Mouse (Mus musculus): ENCODE results near the gene Atp6v1e1. TPM values are rescaled to one million over a fixed set of nuclear protein-coding genes. Genes with fewer than 3 reads are reported as not detected.

Atp6v1e1 gene
- total and polyA plus RNA-seq, 3 experiments, result 338 to 464 (median 362) TPM

GRCm38 (mm10) chr6:120772025-120772424 is 50.6 kb downstream of the Atp6v1e1 start:
- DNase-seq, result no peak

- DNase-seq, result no peak
Observed at GRCm38 (mm10) chr6:120771366-120771765, 51.2 kb downstream of the Atp6v1e1 start.

DNA sequence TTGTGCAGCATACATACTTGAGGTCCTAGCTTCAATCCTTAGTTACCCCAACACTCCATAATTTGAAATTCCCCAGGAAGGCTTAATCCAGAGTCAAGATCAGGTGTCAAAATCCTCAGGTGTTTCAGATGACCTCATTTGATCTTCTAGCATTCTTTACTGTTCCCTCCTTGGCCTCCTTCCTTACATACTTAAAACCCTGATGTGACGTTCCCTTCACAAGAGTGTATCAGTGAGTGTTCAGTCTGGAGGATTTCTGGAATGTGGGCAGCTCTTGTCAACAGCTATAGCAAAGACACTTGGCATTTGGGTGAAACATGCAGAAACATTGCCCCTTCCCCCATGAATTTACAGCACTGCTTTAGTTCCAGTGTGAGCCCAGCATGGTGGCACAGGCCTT is 52.6 kb downstream of the Atp6v1e1 start:
- DNase-seq, result no peak

DNA sequence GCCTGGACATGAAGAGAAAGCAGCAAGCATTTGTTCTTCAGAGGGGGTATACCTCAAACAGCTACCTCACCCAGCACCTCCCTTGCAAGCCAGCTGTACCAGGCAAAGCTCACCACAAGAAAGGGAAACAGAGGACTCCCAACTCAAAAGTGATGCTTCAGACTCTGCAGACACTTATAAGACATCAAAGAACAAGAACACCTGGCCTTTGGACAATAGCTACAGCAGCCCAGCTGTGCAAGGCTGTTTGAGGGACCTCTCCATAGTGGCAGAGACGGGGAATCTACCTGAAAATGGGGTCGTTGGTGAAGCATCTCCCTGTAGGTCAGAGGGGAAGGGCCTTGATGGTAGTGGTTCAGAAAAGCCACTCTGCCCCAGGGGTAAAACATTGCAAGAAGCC is 61.4 kb downstream of the Atp6v1e1 start:
- DNase-seq, result no peak

GRCm38 (mm10) chr6:120746416-120746815 is 76.2 kb downstream of the Atp6v1e1 start:
- no peak for DNase-seq

Small RNAs within 50 kb of the gene (microRNA-seq; reads per million reads assigned to microRNA genes)
- 0 reads per million in 2 experiments for gene Gm25193

Other genes starting within 250 kb of the Atp6v1e1 start
- gene Cecr2, start 156.4 kb downstream of the Atp6v1e1 start, total RNA-seq (2021), result 1 to 10 TPM; 5.9 to 6.8 TPM
- gene Cecr2, start 156.4 kb downstream of the Atp6v1e1 start, polyA plus RNA-seq (2012; rRNA removed), result 4.4 and 5.2 TPM in 2 replicates
- gene Slc25a18, start 49.2 kb downstream of the Atp6v1e1 start, total RNA-seq (2021), result under 1 TPM; 0.14 to 0.21 TPM
- 0.62 and 1.3 TPM in 2 replicates for gene Slc25a18, start 49.2 kb downstream of the Atp6v1e1 start, polyA plus RNA-seq (2012; rRNA removed)
- gene Bcl2l13, start 13.4 kb upstream of the Atp6v1e1 start, total RNA-seq (2021), result 10 to 100 TPM; 70.4 to 84.6 TPM
- gene Bcl2l13, start 13.4 kb upstream of the Atp6v1e1 start, polyA plus RNA-seq (2012; rRNA removed), result 24.1 and 30.2 TPM in 2 replicates
- gene Bid, start 94.1 kb upstream of the Atp6v1e1 start, total RNA-seq (2021), result 1 to 10 TPM; 3.5 to 4.7 TPM
- 2.7 and 3.0 TPM in 2 replicates for gene Bid, start 94.1 kb upstream of the Atp6v1e1 start, polyA plus RNA-seq (2012; rRNA removed)

Data from adrenal gland, adult 2 months (tissue).